Mouse (Mus musculus) forebrain, embryonic 16.5 days (tissue): Measurements from ENCODE around the gene Pdlim4. TPM values are rescaled to one million over a fixed set of nuclear protein-coding genes. Genes with fewer than 3 reads are reported as not detected.
A peak's percentile ranks its signal among the peaks of the same experiment; 100 is the strongest.

ENCODE experiments used
- ATAC-seq: fragments of 200-750 bp; cut with Nextera tagmentation; 2 replicates; pipeline ENCODE4 v1.8.0; 2017; ENCODE audit warnings: mild to moderate bottlenecking, moderate library complexity
- H3K27ac ChIP-seq: fragments of 300-500 bp; sonication (generic); 2 replicates; pipeline ENCODE4 v1.5.1; 2014; ENCODE audit warnings: low read length, control low read depth
- H3K27me3 ChIP-seq: fragments of 300-500 bp; sonication (generic); replicated peaks from 2 replicates; pipeline ENCODE4 v1.6.1; 2014; ENCODE audit warnings: low read length; ENCODE audit not compliant: control insufficient read depth, insufficient read depth
- H3K36me3 ChIP-seq: fragments of 300-500 bp; sonication (generic); 2 replicates; pipeline ENCODE4 v1.6.1; 2014; ENCODE audit not compliant: control insufficient read depth, insufficient read depth
- H3K4me1 ChIP-seq: fragments of 300-500 bp; sonication (generic); replicated peaks from 2 replicates; pipeline ENCODE4 v1.6.1; 2014; ENCODE audit warnings: low read length; ENCODE audit not compliant: control insufficient read depth, insufficient read depth
- H3K4me2 ChIP-seq: fragments of 300-500 bp; sonication (generic); 2 replicates; pipeline ENCODE4 v1.6.1; 2014; ENCODE audit warnings: mild to moderate bottlenecking, low read length, control low read depth
- H3K4me3 ChIP-seq: fragments of 300-500 bp; sonication (generic); replicated peaks from 2 replicates; pipeline ENCODE4 v1.5.1; 2014; ENCODE audit warnings: mild to moderate bottlenecking, low read length, control low read depth
- H3K9ac ChIP-seq: fragments of 300-500 bp; sonication (generic); replicated peaks from 2 replicates; pipeline ENCODE4 v1.6.1; 2014; ENCODE audit warnings: low read depth, low read length, control low read depth
- H3K9me3 ChIP-seq: fragments of 300-500 bp; sonication (generic); 2 replicates; pipeline ENCODE4 v1.6.1; 2016; ENCODE audit warnings: low read length; ENCODE audit not compliant: control insufficient read depth
- WGBS: fragments of 180-500 bp; shearing (Covaris S2); extraction: QIAGEN DNeasy Blood & Tissue Kit; methylation state at CpG from one replicate; pipeline ENCODE4 v1.1.7; 2014; 5-methylcytosine and 5-hydroxymethylcytosine counted together
- polyA plus RNA-seq: library from polyadenylated mRNA; unstranded; fragments of >200 nt; fragmentation: Nextera tagmentation; extraction: Ambion mirVana; gene quantifications from 2 replicates; pipeline ENCODE4 v1.2.1, GENCODE M21; 2015

The Pdlim4 gene
- polyA plus RNA-seq = 45.3 and 49.5 TPM in 2 replicates

- Histone ChIP-seq H3K4me1 (peaks cover 20% of the 10 kb centered on the region), H3K27ac (no peak within 1 kb of the TSS), H3K9me3 (no peaks in the 10 kb centered on the region), H3K9ac (peak within 1 kb of the TSS; percentile 71), H3K36me3 (no peaks in the 10 kb centered on the region), H3K27me3 (no peaks in the 10 kb centered on the region), H3K4me3 (peak within 1 kb of the TSS; percentile 63), H3K4me2 (peak within 1 kb of the TSS; percentile 89)
- peak; percentile 79 for ATAC-seq
- under 1% methylated on average over 49 of the region's 61 CpGs for WGBS
Measured at GRCm38 (mm10) chr11:54068520-54069371, at the start of gene Pdlim4. Gene Pdlim4 (minus strand): TSS chr11:54069014.

DNA sequence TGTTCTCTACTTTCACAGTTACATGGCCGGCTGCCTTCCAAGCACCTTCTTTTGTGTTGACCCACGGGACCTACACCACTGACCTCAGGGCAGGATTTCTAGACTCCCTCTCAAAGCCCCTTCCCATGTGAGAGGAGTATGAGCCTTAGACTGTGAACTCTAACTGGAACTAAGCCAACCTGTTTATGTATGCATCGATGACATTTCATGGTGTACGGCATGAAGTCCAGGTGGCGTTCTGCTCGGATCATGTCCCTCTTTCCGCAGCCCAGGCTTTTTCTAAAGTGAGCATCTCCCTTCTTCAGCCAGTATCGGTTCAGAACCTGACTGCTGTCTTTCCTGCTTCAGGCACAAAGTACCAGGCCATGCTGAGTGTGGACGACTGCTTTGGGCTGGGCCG, 48.3 kb upstream of the Pdlim4 start:
- no peak for ATAC-seq
- no peaks in the 10 kb centered on the region for H3K36me3 ChIP-seq
- no peak overlapping the region for H3K4me3 ChIP-seq
- H3K4me2 ChIP-seq = no peak overlapping the region
- H3K27ac ChIP-seq = no peak overlapping the region
- no peak overlapping the region for H3K9ac ChIP-seq
- WGBS = 76% methylated on average over 10 of the region's 10 CpGs
- no peaks in the 10 kb centered on the region for H3K27me3 ChIP-seq
- H3K9me3 ChIP-seq = no peaks in the 10 kb centered on the region
- peaks cover 22% of the 10 kb centered on the region for H3K4me1 ChIP-seq

- whole genome bisulfite sequencing = 86% methylated on average over 4 of the region's 4 CpGs
- no peak overlapping the region for H3K4me2 ChIP-seq
Measured at GRCm38 (mm10) chr11:54116406-54116805, 47.6 kb upstream of the Pdlim4 start.

DNA sequence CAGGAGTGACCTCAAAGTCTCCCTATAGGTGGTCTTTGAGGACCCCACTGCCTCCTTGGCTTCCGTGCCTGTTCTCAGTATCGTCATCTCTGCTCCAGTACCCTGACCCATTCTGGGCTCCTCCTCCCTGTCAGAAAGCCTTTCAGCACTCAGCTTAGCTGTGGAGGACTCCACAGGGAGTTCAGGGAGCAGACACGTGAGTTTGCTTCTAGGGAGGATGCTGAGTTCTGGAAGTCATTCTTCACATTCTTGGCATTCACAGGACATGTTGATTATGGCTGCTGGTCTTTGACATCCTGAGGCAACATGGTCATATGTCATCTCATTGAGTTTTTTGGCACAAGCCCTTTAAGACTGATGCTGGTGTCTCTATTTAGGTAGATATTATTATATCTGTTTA, 47.1 kb upstream of the Pdlim4 start:
- WGBS = 67% methylated on average over 3 of the region's 3 CpGs
- no peak for ATAC-seq
- H3K36me3 ChIP-seq = no peaks in the 10 kb centered on the region
- no peak overlapping the region for H3K4me3 ChIP-seq
- no peak overlapping the region for H3K27ac ChIP-seq
- no peak overlapping the region for H3K9ac ChIP-seq
- no peaks in the 10 kb centered on the region for H3K27me3 ChIP-seq
- H3K4me2 ChIP-seq = no peak overlapping the region
- no peaks in the 10 kb centered on the region for H3K9me3 ChIP-seq
- peaks cover 25% of the 10 kb centered on the region for H3K4me1 ChIP-seq

More at GRCm38 (mm10) chr11:54116406-54116805, 47.6 kb upstream of the Pdlim4 start:
- no peak for ATAC-seq
- H3K4me1 ChIP-seq = peaks cover 25% of the 10 kb centered on the region
- no peaks in the 10 kb centered on the region for H3K36me3 ChIP-seq
- H3K27me3 ChIP-seq = no peaks in the 10 kb centered on the region
- H3K27ac ChIP-seq = no peak overlapping the region
- no peaks in the 10 kb centered on the region for H3K9me3 ChIP-seq
- H3K4me3 ChIP-seq = no peak overlapping the region
- H3K9ac ChIP-seq = no peak overlapping the region

GRCm38 (mm10) chr11:54115301-54115700, 46.5 kb upstream of the Pdlim4 start:
- WGBS = 88% methylated on average over 8 of the region's 8 CpGs
- Histone ChIP-seq H3K9me3 (no peaks in the 10 kb centered on the region), H3K36me3 (no peaks in the 10 kb centered on the region), H3K27me3 (no peaks in the 10 kb centered on the region), H3K4me3 (no peak overlapping the region), H3K4me1 (peaks cover 25% of the 10 kb centered on the region), H3K4me2 (no peak overlapping the region), H3K9ac (no peak overlapping the region), H3K27ac (no peak overlapping the region)
- ATAC-seq = no peak

- H3K9ac ChIP-seq = no peak overlapping the region
- ATAC-seq = no peak
- H3K4me2 ChIP-seq = no peak overlapping the region
- no peaks in the 10 kb centered on the region for H3K9me3 ChIP-seq
- WGBS = 97% methylated on average over 3 of the region's 3 CpGs
- H3K27me3 ChIP-seq = no peaks in the 10 kb centered on the region
- peaks cover 25% of the 10 kb centered on the region for H3K4me1 ChIP-seq
- H3K27ac ChIP-seq = no peak overlapping the region
- H3K4me3 ChIP-seq = no peak overlapping the region
- no peaks in the 10 kb centered on the region for H3K36me3 ChIP-seq
Measured at GRCm38 (mm10) chr11:54114746-54115145, 45.9 kb upstream of the Pdlim4 start.

DNA sequence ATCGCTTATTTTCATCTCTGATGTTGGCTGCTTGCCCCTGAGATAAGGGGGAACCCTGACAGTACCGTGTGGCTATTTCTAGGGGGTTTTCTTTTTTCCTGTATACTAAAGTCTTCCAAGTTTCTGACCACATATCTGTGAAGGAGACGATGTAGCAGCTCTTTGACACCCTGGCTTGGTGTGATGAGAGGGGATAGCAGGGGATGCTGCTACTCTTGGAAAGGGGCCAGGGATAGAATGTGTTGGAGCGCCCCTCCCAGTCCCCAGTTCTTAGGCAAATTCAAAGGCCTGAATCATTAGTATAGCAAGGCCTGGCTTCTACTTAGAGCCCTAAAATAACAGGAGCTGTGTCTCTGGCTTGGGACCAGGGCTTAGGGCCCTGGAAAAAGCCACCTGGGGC, 44.5 kb upstream of the Pdlim4 start:
- ATAC-seq = peak; percentile 17
- Histone ChIP-seq H3K36me3 (no peaks in the 10 kb centered on the region), H3K4me3 (0 out of 2 replicates have a peak overlapping the region, but pooled peaks have one; percentile 14)

GRCm38 (mm10) chr11:54112920-54113319, 44.1 kb upstream of the Pdlim4 start:
- no peaks in the 10 kb centered on the region for H3K36me3 ChIP-seq
- peak overlapping the region; percentile 86 for H3K27ac ChIP-seq
- 2% methylated on average over 10 of the region's 10 CpGs for WGBS
- H3K4me1 ChIP-seq = peaks cover 25% of the 10 kb centered on the region
- no peaks in the 10 kb centered on the region for H3K9me3 ChIP-seq
- no peaks in the 10 kb centered on the region for H3K27me3 ChIP-seq
- peak overlapping the region; percentile 47 for H3K9ac ChIP-seq
- 0 out of 2 replicates have a peak overlapping the region, but pooled peaks have one; percentile 14 for H3K4me3 ChIP-seq
- peak; percentile 98 for ATAC-seq
- H3K4me2 ChIP-seq = peak overlapping the region; percentile 44

More for the DNA sequence above, 44.5 kb upstream of the Pdlim4 start:
- Histone ChIP-seq H3K9me3 (no peaks in the 10 kb centered on the region), H3K27me3 (no peaks in the 10 kb centered on the region), H3K27ac (peak overlapping the region; percentile 86), H3K9ac (peak overlapping the region; percentile 47), H3K4me2 (peak overlapping the region; percentile 44), H3K4me1 (peaks cover 25% of the 10 kb centered on the region)
- whole genome bisulfite sequencing = 12% methylated on average over 4 of the region's 4 CpGs

- H3K4me2 ChIP-seq = peak overlapping the region; percentile 18; the same call in 1 of the 2 replicates
Measured at GRCm38 (mm10) chr11:54111976-54112741, 43.3 kb upstream of the Pdlim4 start.

More at GRCm38 (mm10) chr11:54111976-54112741, 43.3 kb upstream of the Pdlim4 start:
- Histone ChIP-seq H3K9ac (no peak overlapping the region), H3K9me3 (no peaks in the 10 kb centered on the region), H3K27me3 (no peaks in the 10 kb centered on the region), H3K27ac (peak overlapping the region; percentile 86), H3K36me3 (no peaks in the 10 kb centered on the region), H3K4me3 (no peak overlapping the region), H3K4me1 (peaks cover 27% of the 10 kb centered on the region)
- peak; percentile 13; the same call in 1 of the 2 replicates for ATAC-seq
- 58% methylated on average over 21 of the region's 21 CpGs for WGBS
